Mouse (Mus musculus) gastrocnemius, adult 8-10 months (tissue): ENCODE results near the gene Emid1. TPM values are rescaled to one million over a fixed set of nuclear protein-coding genes. Genes with fewer than 3 reads are reported as not detected.

Experiments
- DNase-seq, 2 experiments: peaks; one replicate each; pipeline ENCODE4 v3.0.0; 2022; ENCODE audit warnings: low spot score in 2 of 2
- total RNA-seq, 4 experiments: library from RNA; stranded (reverse); gene quantifications; 2 replicates each; pipeline ENCODE4 v1.2.4; 2022

The Emid1 gene
- total RNA-seq, 4 experiments from 2014 or later: 5.5 to 9.6 (median 8.4) TPM

GRCm38 (mm10) chr11:5160722-5161485, 8.8 kb upstream of the Emid1 start:
- DNase-seq: peak; percentile 17 to 22

GRCm38 (mm10) chr11:5158056-5158455, 6.0 kb upstream of the Emid1 start:
- no peak for DNase-seq

GRCm38 (mm10) chr11:5154961-5155805, 3.1 kb upstream of the Emid1 start:
- no peak for DNase-seq

- no peak for DNase-seq
Measured at GRCm38 (mm10) chr11:5151247-5151630, 818 bp downstream of the Emid1 start.

- DNase-seq: no peak
Measured at GRCm38 (mm10) chr11:5150416-5151246, 1.4 kb downstream of the Emid1 start.

- no peak for DNase-seq
Measured at GRCm38 (mm10) chr11:5149955-5150354, 2.1 kb downstream of the Emid1 start.

GRCm38 (mm10) chr11:5149249-5149648, 2.8 kb downstream of the Emid1 start:
- no peak for DNase-seq

- no peak for DNase-seq
Measured at GRCm38 (mm10) chr11:5145600-5145999, 6.5 kb downstream of the Emid1 start.

GRCm38 (mm10) chr11:5141965-5142364, 10.1 kb downstream of the Emid1 start:
- no peak for DNase-seq

- no peak for DNase-seq
Measured at GRCm38 (mm10) chr11:5141252-5141651, 10.8 kb downstream of the Emid1 start.

- DNase-seq: peak; percentile 45 to 80
Measured at GRCm38 (mm10) chr11:5140619-5141018, 11.4 kb downstream of the Emid1 start.

GRCm38 (mm10) chr11:5139372-5139771, 12.7 kb downstream of the Emid1 start:
- no peak for DNase-seq

GRCm38 (mm10) chr11:5138642-5139041, 13.4 kb downstream of the Emid1 start:
- DNase-seq: no peak

- no peak for DNase-seq
Measured at GRCm38 (mm10) chr11:5135914-5136313, 16.1 kb downstream of the Emid1 start.

GRCm38 (mm10) chr11:5132751-5133150, 19.3 kb downstream of the Emid1 start:
- DNase-seq: no peak

GRCm38 (mm10) chr11:5130111-5130665, 21.9 kb downstream of the Emid1 start:
- DNase-seq: no peak

- DNase-seq: no peak
Measured at GRCm38 (mm10) chr11:5129035-5129480, 23.0 kb downstream of the Emid1 start.

- no peak for DNase-seq
Measured at GRCm38 (mm10) chr11:5125713-5126112, 26.3 kb downstream of the Emid1 start.

GRCm38 (mm10) chr11:5114931-5115581, 37.0 kb downstream of the Emid1 start:
- DNase-seq: peak; percentile 81 to 84

GRCm38 (mm10) chr11:5113645-5114044, 38.4 kb downstream of the Emid1 start:
- no peak for DNase-seq

- no peak for DNase-seq
Measured at GRCm38 (mm10) chr11:5109441-5109840, 42.6 kb downstream of the Emid1 start.
